Mouse (Mus musculus) cerebellum, adult 2 months (tissue): ENCODE measurements around the gene Gm1043. TPM values are rescaled to one million over a fixed set of nuclear protein-coding genes. Genes with fewer than 3 reads are reported as not detected.
A peak's percentile ranks its signal among the peaks of the same experiment; 100 is the strongest.

Source experiments
- DNase-seq, 2 experiments: peaks; one replicate each; pipeline ENCODE4 v3.0.0; 2021
- H3K27ac ChIP-seq: fragments of 200-500 bp; 2 replicates; pipeline ENCODE4 v1.5.1; 2012; ENCODE audit warnings: low read length, control low read depth, inconsistent platforms; ENCODE audit not compliant: insufficient read depth
- H3K27me3 ChIP-seq: fragments of 200-500 bp; 2 replicates; pipeline ENCODE4 v1.6.1; 2012; ENCODE audit warnings: inconsistent platforms, mild to moderate bottlenecking, low read length, moderate library complexity; ENCODE audit not compliant: control insufficient read depth, insufficient read depth
- H3K4me1 ChIP-seq: fragments of 200-500 bp; 2 replicates; pipeline ENCODE4 v1.6.1; 2011; ENCODE audit warnings: low read length; ENCODE audit not compliant: control insufficient read depth, insufficient read depth
- H3K4me3 ChIP-seq: fragments of 200-500 bp; replicated peaks from 2 replicates; pipeline ENCODE3; 2011; ENCODE audit warnings: mild to moderate bottlenecking, low read depth, low read length, control low read depth; ENCODE audit not compliant: insufficient read depth
- CTCF ChIP-seq: fragments of 200-500 bp; IDR thresholded peaks from 2 replicates; pipeline ENCODE4 v1.5.1; 2011; ENCODE audit warnings: low read depth, mild to moderate bottlenecking, control low read depth, low read length, moderate library complexity, borderline replicate concordance; ENCODE audit not compliant: insufficient read depth
- POLR2A ChIP-seq: fragments of 200-500 bp; IDR thresholded peaks from 2 replicates; pipeline ENCODE4 v1.6.1; 2011; ENCODE audit warnings: low read length, control low read depth, borderline replicate concordance; ENCODE audit not compliant: insufficient read depth
- WGBS: fragments of 180-500 bp; shearing (Covaris S2); methylation state at CpG from one replicate; pipeline ENCODE4 v1.1.7; 2018; 5-methylcytosine and 5-hydroxymethylcytosine counted together
- polyA plus RNA-seq: library from polyadenylated mRNA; depleted of rRNA; stranded (reverse); fragments of >200 nt; gene quantifications from 2 replicates; pipeline ENCODE4 v1.2.3, GENCODE M21; 2012

Gene Gm1043
- polyA plus RNA-seq, 1 experiment: 6.0 TPM

DNA sequence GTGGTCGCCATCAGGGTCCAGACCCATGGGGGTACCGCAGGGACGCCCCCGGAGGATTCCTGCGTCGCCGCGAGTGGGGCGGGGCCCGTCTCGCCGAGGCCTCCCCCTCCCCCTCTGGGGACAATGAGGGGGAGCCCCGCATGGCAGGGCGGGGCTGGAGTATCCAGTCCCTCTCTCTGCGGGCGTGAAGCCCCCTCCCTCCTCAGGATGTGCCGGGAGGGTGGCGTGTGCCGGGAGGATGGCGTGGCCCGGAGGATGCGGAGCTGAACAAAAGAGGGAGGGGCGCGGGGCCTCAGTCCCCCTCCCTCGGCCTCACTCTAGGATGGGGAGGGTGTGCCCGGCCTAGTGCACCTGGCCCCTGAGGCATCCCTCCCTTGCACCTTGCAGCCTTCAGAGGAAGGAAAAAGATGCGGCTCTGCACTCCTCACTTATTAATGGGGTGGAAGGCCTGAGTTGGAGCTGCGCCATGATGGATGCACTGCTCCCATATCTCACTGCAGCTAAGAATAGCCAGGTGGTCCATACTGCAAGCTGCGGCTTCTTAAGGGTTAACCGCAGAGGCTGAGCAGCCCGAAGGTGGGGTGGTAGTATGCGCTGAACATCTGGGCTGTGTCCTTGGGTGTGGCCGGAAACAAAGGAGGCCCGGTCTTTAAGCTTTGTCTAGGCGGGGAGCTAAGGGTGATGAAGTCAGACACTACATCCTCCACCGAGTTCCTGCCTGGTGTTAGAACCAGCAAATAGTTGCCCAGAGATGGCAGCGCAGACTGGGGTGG, 161.2 kb downstream of the Gm1043 start:
- H3K4me1 ChIP-seq: peaks cover 33% of the 10 kb centered on the region
- H3K27ac ChIP-seq: peak overlapping the region; percentile 93
- 2% methylated on average over 36 of the region's 37 CpGs for WGBS
- no peaks in the 10 kb centered on the region for H3K27me3 ChIP-seq
- DNase-seq: peak; percentile 52 to 60
- H3K4me3 ChIP-seq: peak overlapping the region; percentile 80
- TF ChIP-seq POLR2A: no peak
- no peak for TF ChIP-seq CTCF

- TF ChIP-seq CTCF (no peak), POLR2A (peak; percentile 19; the same call in 1 of the 2 replicates)
- peaks cover 44% of the 10 kb centered on the region for H3K4me1 ChIP-seq
- WGBS: 3% methylated on average over 4 of the region's 4 CpGs
- no peaks in the 10 kb centered on the region for H3K27me3 ChIP-seq
- peak; percentile 77 to 89 for DNase-seq
- peak overlapping the region; percentile 64 for H3K4me3 ChIP-seq
- peak overlapping the region; percentile 80 for H3K27ac ChIP-seq
Measured at GRCm38 (mm10) chr5:37247456-37247855, 162.3 kb downstream of the Gm1043 start.

DNA sequence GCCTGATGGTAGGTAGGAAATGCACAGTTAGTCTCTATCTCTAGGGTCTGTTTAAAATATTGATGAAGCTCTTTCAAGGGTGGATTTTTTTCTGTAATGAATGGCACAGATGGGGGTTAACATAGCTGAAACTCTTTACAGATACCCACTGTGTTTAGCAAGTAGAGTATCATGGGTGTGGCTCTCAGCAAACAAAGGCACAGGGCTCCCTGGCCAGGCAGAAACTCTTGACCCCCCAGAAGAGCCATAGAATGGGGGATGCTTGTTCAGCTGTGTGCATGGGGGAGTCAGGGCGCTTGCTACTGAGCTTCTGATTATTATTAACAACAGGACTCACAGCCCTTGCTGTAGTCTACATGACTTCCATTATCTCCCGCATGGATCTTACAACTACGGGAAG, 163.7 kb downstream of the Gm1043 start:
- H3K4me1 ChIP-seq: peaks cover 53% of the 10 kb centered on the region
- WGBS: 80% methylated on average over 3 of the region's 3 CpGs

GRCm38 (mm10) chr5:37251596-37251995, 166.4 kb downstream of the Gm1043 start:
- H3K27me3 ChIP-seq: no peaks in the 10 kb centered on the region
- H3K4me1 ChIP-seq: peaks cover 67% of the 10 kb centered on the region
- DNase-seq: no peak
- H3K27ac ChIP-seq: no peak overlapping the region
- WGBS: 64% methylated on average over 3 of the region's 3 CpGs
- no peak overlapping the region for H3K4me3 ChIP-seq
- TF ChIP-seq CTCF (no peak), POLR2A (no peak)

More for the DNA sequence above, 163.7 kb downstream of the Gm1043 start:
- TF ChIP-seq POLR2A: no peak
- no peak for TF ChIP-seq CTCF
- Histone ChIP-seq H3K27me3 (no peaks in the 10 kb centered on the region), H3K4me3 (no peak overlapping the region), H3K27ac (peak overlapping the region; percentile 79; the same call in 1 of the 2 replicates)
- DNase-seq: no peak

GRCm38 (mm10) chr5:37252101-37252804, 167.1 kb downstream of the Gm1043 start:
- H3K4me3 ChIP-seq: no peak overlapping the region
- H3K27ac ChIP-seq: no peak overlapping the region
- H3K4me1 ChIP-seq: peaks cover 72% of the 10 kb centered on the region
- 42% methylated on average over 9 of the region's 9 CpGs for WGBS
- no peaks in the 10 kb centered on the region for H3K27me3 ChIP-seq
- no peak for DNase-seq
- TF ChIP-seq CTCF (no peak), POLR2A (no peak)

DNA sequence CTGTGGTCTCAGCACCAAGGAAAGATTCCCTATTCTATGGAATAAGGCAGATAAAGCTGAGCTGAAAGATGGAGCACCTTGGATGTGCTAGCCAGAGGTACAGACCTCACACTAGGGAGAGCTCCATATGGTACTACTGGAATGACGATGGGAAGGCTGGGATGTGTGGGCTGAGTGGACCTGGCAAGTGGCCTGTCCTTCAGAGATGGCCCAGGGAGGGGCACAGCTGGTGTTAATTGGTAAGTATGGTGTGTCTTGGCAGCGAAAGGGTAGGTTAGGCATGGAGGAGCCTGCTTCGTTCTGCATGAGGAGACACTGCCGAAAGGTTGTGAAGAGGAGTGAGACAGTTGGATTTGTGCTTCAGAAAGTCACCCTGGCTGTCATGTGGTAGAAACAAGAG, 169.4 kb downstream of the Gm1043 start:
- peak; percentile 50 to 63 for DNase-seq
- Histone ChIP-seq H3K4me1 (peaks cover 66% of the 10 kb centered on the region), H3K4me3 (no peak overlapping the region), H3K27me3 (no peaks in the 10 kb centered on the region), H3K27ac (no peak overlapping the region; the same call in 1 of the 2 replicates)
- 9% methylated on average over 4 of the region's 4 CpGs for WGBS
- TF ChIP-seq POLR2A (no peak), CTCF (no peak)

GRCm38 (mm10) chr5:37256823-37257222, 171.7 kb downstream of the Gm1043 start:
- Histone ChIP-seq H3K4me3 (no peak overlapping the region), H3K27me3 (no peaks in the 10 kb centered on the region), H3K27ac (no peak overlapping the region), H3K4me1 (peaks cover 50% of the 10 kb centered on the region)
- no peak for TF ChIP-seq CTCF
- no peak for TF ChIP-seq POLR2A
- 73% methylated on average over 7 of the region's 7 CpGs for WGBS
- no peak for DNase-seq

DNA sequence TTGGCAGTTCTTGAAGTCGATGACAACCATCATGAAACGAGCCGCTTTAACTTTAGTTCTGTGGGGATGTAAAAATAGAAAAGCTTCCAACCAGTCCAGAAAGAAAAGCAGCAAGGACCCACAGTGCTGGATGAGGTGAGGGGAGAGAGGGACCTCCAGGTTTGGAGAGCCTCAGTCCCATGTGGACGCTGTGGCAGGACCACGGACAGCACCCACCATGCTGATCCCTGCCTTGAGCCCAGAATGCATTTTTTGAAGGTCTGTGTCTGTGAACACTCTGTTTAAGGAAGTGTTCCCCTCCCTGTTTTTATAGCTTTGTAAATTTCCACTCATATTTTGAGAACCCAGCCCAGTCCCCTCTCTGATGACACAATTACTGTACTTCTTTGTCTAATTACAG, 172.1 kb downstream of the Gm1043 start:
- DNase-seq: no peak
- H3K27me3 ChIP-seq: no peaks in the 10 kb centered on the region
- WGBS: 67% methylated on average over 5 of the region's 5 CpGs
- H3K4me1 ChIP-seq: peaks cover 48% of the 10 kb centered on the region
- H3K4me3 ChIP-seq: no peak overlapping the region
- no peak for TF ChIP-seq CTCF
- TF ChIP-seq POLR2A: no peak
- no peak overlapping the region for H3K27ac ChIP-seq

GRCm38 (mm10) chr5:37261734-37262133, 176.6 kb downstream of the Gm1043 start:
- 34% methylated on average over 5 of the region's 5 CpGs for WGBS

More at GRCm38 (mm10) chr5:37261734-37262133, 176.6 kb downstream of the Gm1043 start:
- no peaks in the 10 kb centered on the region for H3K27me3 ChIP-seq
- H3K27ac ChIP-seq: no peak overlapping the region
- no peak for TF ChIP-seq CTCF
- TF ChIP-seq POLR2A: no peak
- no peak for DNase-seq
- H3K4me1 ChIP-seq: peaks cover 39% of the 10 kb centered on the region
- no peak overlapping the region for H3K4me3 ChIP-seq
